Mouse (Mus musculus) limb, embryonic 13.5 days (tissue): ENCODE data around the gene Ppp1cc. TPM values are rescaled to one million over a fixed set of nuclear protein-coding genes. Genes with fewer than 3 reads are reported as not detected.
"Not testable (repeated sequence)": the region's sequence is repeated elsewhere in the genome, so short reads cannot be mapped to it uniquely, and the experiment has no call there.

Source experiments
- ATAC-seq: fragments of 200-750 bp; cut with Nextera tagmentation; 2 replicates; pipeline ENCODE4 v1.8.0; 2017; ENCODE audit warnings: low read depth, moderate number of reproducible peaks, moderate TSS enrichment; ENCODE audit not compliant: low FRiP score
- H3K27ac ChIP-seq: fragments of 300-500 bp; sonication (generic); 2 replicates; pipeline ENCODE4 v1.5.1; 2015; ENCODE audit warnings: inconsistent platforms, mild to moderate bottlenecking, moderate library complexity
- H3K27me3 ChIP-seq: fragments of 300-500 bp; sonication (generic); 2 replicates; pipeline ENCODE4 v1.6.1; 2015; ENCODE audit warnings: mild to moderate bottlenecking, inconsistent platforms
- H3K36me3 ChIP-seq: fragments of 300-500 bp; sonication (generic); 2 replicates; pipeline ENCODE4 v1.6.1; 2015; ENCODE audit warnings: inconsistent platforms, mild to moderate bottlenecking, moderate library complexity
- H3K4me1 ChIP-seq: fragments of 300-500 bp; sonication (generic); 2 replicates; pipeline ENCODE4 v1.6.1; 2015; ENCODE audit warnings: inconsistent platforms
- H3K4me2 ChIP-seq: fragments of 300-500 bp; sonication (generic); replicated peaks from 2 replicates; pipeline ENCODE4 v1.6.1; 2015; ENCODE audit warnings: inconsistent platforms, mild to moderate bottlenecking, moderate library complexity
- H3K4me3 ChIP-seq: fragments of 300-500 bp; sonication (generic); 2 replicates; pipeline ENCODE4 v1.5.1; 2015; ENCODE audit warnings: moderate library complexity, mild to moderate bottlenecking, inconsistent platforms
- H3K9ac ChIP-seq: fragments of 300-500 bp; sonication (generic); 2 replicates; pipeline ENCODE4 v1.6.1; 2015; ENCODE audit warnings: mild to moderate bottlenecking, inconsistent platforms
- H3K9me3 ChIP-seq: fragments of 300-500 bp; sonication (generic); 2 replicates; pipeline ENCODE4 v1.6.1; 2016; ENCODE audit warnings: inconsistent platforms
- WGBS: fragments of 180-500 bp; shearing (Covaris S2); methylation state at CpG from one replicate; pipeline ENCODE4 v1.1.7; 2015; 5-methylcytosine and 5-hydroxymethylcytosine counted together
- polyA plus RNA-seq: library from polyadenylated mRNA; unstranded; fragments of >200 nt; fragmentation: Nextera tagmentation; extraction: Ambion mirVana; gene quantifications from 2 replicates; pipeline ENCODE4 v1.2.1, GENCODE M21; 2015

The Ppp1cc gene
- polyA plus RNA-seq, 1 experiment from 2014 or later, result 235 TPM

- Histone ChIP-seq H3K4me1 (peaks cover 17% of the 10 kb centered on the region), H3K4me2 (no peak overlapping the region), H3K9me3 (no peaks in the 10 kb centered on the region), H3K36me3 (no peaks in the 10 kb centered on the region), H3K27me3 (peaks cover 7% of the 10 kb centered on the region; the same call in 1 of the 2 replicates), H3K4me3 (no peak overlapping the region), H3K27ac (no peak overlapping the region), H3K9ac (no peak overlapping the region)
- ATAC-seq, result no peak
- 83% methylated on average over 11 of the region's 11 CpGs for WGBS
These were observed 27.6 kb upstream of the Ppp1cc start for GRCm38 (mm10) chr5:122130341-122130998.

- no peak overlapping the region for H3K27ac ChIP-seq
- peak overlapping the region; percentile 58 for H3K9ac ChIP-seq
- H3K4me3 ChIP-seq, result peak overlapping the region; percentile 47
- peaks cover 16% of the 10 kb centered on the region for H3K4me1 ChIP-seq
- H3K36me3 ChIP-seq, result no peaks in the 10 kb centered on the region
- 9% methylated on average over 34 of the region's 34 CpGs for WGBS
- no peaks in the 10 kb centered on the region for H3K9me3 ChIP-seq
- no peak; the same call in 1 of the 2 replicates for ATAC-seq
- peaks cover 7% of the 10 kb centered on the region; the same call in 1 of the 2 replicates for H3K27me3 ChIP-seq
- H3K4me2 ChIP-seq, result peak overlapping the region; percentile 86
These were observed 26.7 kb upstream of the Ppp1cc start for GRCm38 (mm10) chr5:122131076-122132051.

GRCm38 (mm10) chr5:122132167-122133049 lies 25.7 kb upstream of the Ppp1cc start:
- Histone ChIP-seq H3K27me3 (peaks cover 7% of the 10 kb centered on the region; the same call in 1 of the 2 replicates), H3K27ac (no peak overlapping the region), H3K9ac (peak overlapping the region; percentile 58), H3K9me3 (no peaks in the 10 kb centered on the region), H3K4me3 (peak overlapping the region; percentile 47), H3K4me1 (peaks cover 16% of the 10 kb centered on the region), H3K4me2 (peak overlapping the region; percentile 86), H3K36me3 (no peaks in the 10 kb centered on the region)
- ATAC-seq, result no peak
- 18% methylated on average over 26 of the region's 26 CpGs for WGBS

GRCm38 (mm10) chr5:122133050-122133389 lies 25.1 kb upstream of the Ppp1cc start:
- 89% methylated on average over 9 of the region's 9 CpGs for WGBS
- no peak for ATAC-seq

GRCm38 (mm10) chr5:122134395-122135289 lies 23.4 kb upstream of the Ppp1cc start:
- no peaks in the 10 kb centered on the region for H3K36me3 ChIP-seq
- H3K27me3 ChIP-seq, result peaks cover 7% of the 10 kb centered on the region; the same call in 1 of the 2 replicates
- no peaks in the 10 kb centered on the region for H3K9me3 ChIP-seq
- no peak overlapping the region for H3K4me3 ChIP-seq
- no peak for ATAC-seq
- WGBS, result 87% methylated on average over 14 of the region's 14 CpGs
- peaks cover 12% of the 10 kb centered on the region for H3K4me1 ChIP-seq
- no peak overlapping the region for H3K27ac ChIP-seq
- H3K9ac ChIP-seq, result no peak overlapping the region
- no peak overlapping the region for H3K4me2 ChIP-seq

More at GRCm38 (mm10) chr5:122133050-122133389, 25.1 kb upstream of the Ppp1cc start:
- H3K9me3 ChIP-seq, result no peaks in the 10 kb centered on the region
- H3K4me3 ChIP-seq, result no peak overlapping the region
- H3K36me3 ChIP-seq, result no peaks in the 10 kb centered on the region
- no peak overlapping the region for H3K9ac ChIP-seq
- no peak overlapping the region for H3K4me2 ChIP-seq
- peaks cover 7% of the 10 kb centered on the region; the same call in 1 of the 2 replicates for H3K27me3 ChIP-seq
- H3K27ac ChIP-seq, result no peak overlapping the region
- H3K4me1 ChIP-seq, result peaks cover 16% of the 10 kb centered on the region

GRCm38 (mm10) chr5:122135290-122135882 lies 22.7 kb upstream of the Ppp1cc start:
- ATAC-seq, result no peak
- Histone ChIP-seq H3K36me3 (no peaks in the 10 kb centered on the region), H3K27me3 (peaks cover 7% of the 10 kb centered on the region; the same call in 1 of the 2 replicates), H3K4me3 (no peak overlapping the region), H3K9me3 (no peaks in the 10 kb centered on the region), H3K4me2 (no peak overlapping the region), H3K4me1 (peaks cover 12% of the 10 kb centered on the region), H3K27ac (no peak overlapping the region; the same call in 1 of the 2 replicates), H3K9ac (no peak overlapping the region)
- 70% methylated on average over 3 of the region's 3 CpGs for WGBS

- no peak overlapping the region for H3K4me3 ChIP-seq
- H3K4me2 ChIP-seq, result no peak overlapping the region
- H3K27me3 ChIP-seq, result peaks cover 7% of the 10 kb centered on the region; the same call in 1 of the 2 replicates
- H3K27ac ChIP-seq, result no peak overlapping the region
- H3K4me1 ChIP-seq, result peaks cover 5% of the 10 kb centered on the region
- no peaks in the 10 kb centered on the region for H3K36me3 ChIP-seq
- WGBS, result 83% methylated on average over 14 of the region's 14 CpGs
- H3K9me3 ChIP-seq, result no peaks in the 10 kb centered on the region
- no peak overlapping the region for H3K9ac ChIP-seq
- no peak for ATAC-seq
These were observed 21.3 kb upstream of the Ppp1cc start for GRCm38 (mm10) chr5:122136508-122137408.

- ATAC-seq, result no peak
- Histone ChIP-seq H3K27me3 (no peaks in the 10 kb centered on the region; the same call in 1 of the 2 replicates), H3K4me3 (no peak overlapping the region), H3K27ac (no peak overlapping the region), H3K36me3 (no peaks in the 10 kb centered on the region), H3K4me2 (no peak overlapping the region), H3K9me3 (no peaks in the 10 kb centered on the region), H3K4me1 (no peaks in the 10 kb centered on the region), H3K9ac (no peak overlapping the region)
- WGBS, result 75% methylated on average over 15 of the region's 15 CpGs
These were observed 19.2 kb upstream of the Ppp1cc start for GRCm38 (mm10) chr5:122138856-122139255.

- not testable (repeated sequence) for H3K4me1 ChIP-seq, H3K9me3 ChIP-seq, H3K4me2 ChIP-seq, H3K4me3 ChIP-seq, ATAC-seq, H3K27me3 ChIP-seq, H3K9ac ChIP-seq, H3K27ac ChIP-seq, H3K36me3 ChIP-seq
- WGBS, result 71% methylated on average over 2 of the region's 2 CpGs
These were observed 18.3 kb upstream of the Ppp1cc start for GRCm38 (mm10) chr5:122139771-122140170.

GRCm38 (mm10) chr5:122140723-122141122 lies 17.4 kb upstream of the Ppp1cc start, which contains the start of gene Ccdc63:
Gene Ccdc63, minus strand, starts transcription at chr5:122140823.
- H3K9ac ChIP-seq, result no peak within 1 kb of the TSS
- no peaks in the 10 kb centered on the region; the same call in 1 of the 2 replicates for H3K27me3 ChIP-seq
- no peak within 1 kb of the TSS for H3K4me3 ChIP-seq
- no peaks in the 10 kb centered on the region; the same call in 1 of the 2 replicates for H3K9me3 ChIP-seq
- H3K36me3 ChIP-seq, result no peaks in the 10 kb centered on the region
- H3K27ac ChIP-seq, result no peak within 1 kb of the TSS
- peaks cover 5% of the 10 kb centered on the region; the same call in 1 of the 2 replicates for H3K4me1 ChIP-seq
- no peak for ATAC-seq
- WGBS, result 89% methylated on average over 3 of the region's 3 CpGs
- H3K4me2 ChIP-seq, result no peak within 1 kb of the TSS
